In the genomic region with DNA sequence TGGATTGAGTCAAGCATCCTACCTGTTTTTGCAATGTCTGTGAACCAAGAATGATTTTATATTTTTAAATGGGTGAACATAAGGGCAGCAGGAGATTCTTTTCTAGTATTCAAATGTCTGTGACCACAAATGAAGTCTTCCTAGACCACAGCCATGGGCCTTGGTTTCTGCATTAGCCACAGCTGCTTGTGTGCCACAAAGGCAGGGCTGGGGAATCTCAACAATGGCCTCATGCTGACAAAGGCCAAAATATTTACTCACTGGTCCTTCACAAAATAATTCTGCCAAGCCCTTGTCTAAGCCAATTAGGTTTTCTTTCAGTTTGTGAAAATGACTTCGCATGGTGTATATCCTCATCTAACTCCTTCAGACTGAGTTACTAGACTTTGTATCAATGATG, we compare ENCODE assay signal across 28 mouse cellular contexts.
"Had no signal": no experiment of that assay in that cellular context is flagged by ENCODE, and none has a peak within 500 bp of the region (broad histone marks: within the 10 kb centered on the region; RNA-seq: fewer than 3 reads in every experiment).

No protein-coding gene starts in this region.

- H3K4me2 ChIP-seq: heart, embryonic 12.5 days; hindbrain, embryonic 12.5 days; hindbrain, embryonic 14.5 days; intestine, embryonic 15.5 days; limb, embryonic 12.5 days; liver, embryonic 11.5 days; liver, embryonic 13.5 days; liver, embryonic 15.5 days had no signal

- H3K27me3 ChIP-seq: heart, embryonic 12.5 days; hindbrain, embryonic 12.5 days; intestine, embryonic 15.5 days; liver, embryonic 13.5 days; liver, embryonic 15.5 days had no signal

- H3K9me3 ChIP-seq: heart, embryonic 10.5 days; heart, embryonic 12.5 days; hindbrain, embryonic 10.5 days; hindbrain, embryonic 12.5 days; intestine, embryonic 15.5 days; limb, embryonic 10.5 days; limb, embryonic 12.5 days; liver, embryonic 13.5 days; liver, embryonic 15.5 days had no signal

- H3K4me3 ChIP-seq: gastrocnemius, adult 2 months; heart, embryonic 10.5 days; heart, embryonic 12.5 days; hindbrain, embryonic 10.5 days; hindbrain, embryonic 12.5 days; intestine, embryonic 15.5 days; limb, embryonic 10.5 days; limb, embryonic 12.5 days; liver, embryonic 13.5 days; liver, embryonic 15.5 days had no signal

- H3K36me3 ChIP-seq: heart, embryonic 10.5 days; heart, embryonic 12.5 days; hindbrain, embryonic 10.5 days; hindbrain, embryonic 12.5 days; intestine, embryonic 15.5 days; limb, embryonic 10.5 days; limb, embryonic 12.5 days; liver, embryonic 13.5 days; liver, embryonic 15.5 days had no signal

- DNase-seq: gastrocnemius, adult 2 months; gastrocnemius, postnatal 10 days; gastrocnemius, postnatal 25 days; heart, adult 18-20 months; heart, postnatal 10 days; heart, postnatal 4 days; kidney, adult 18-20 months; kidney, adult 8-10 months; kidney, postnatal 14 days; kidney, postnatal 36 days; layer of hippocampus, adult 9-11 months; layer of hippocampus, postnatal 36 days; liver; liver, embryonic 13.5 days had no signal

- H3K27ac ChIP-seq: gastrocnemius, adult 2 months; heart, embryonic 10.5 days; hindbrain, embryonic 10.5 days; hindbrain, embryonic 12.5 days; hindbrain, embryonic 14.5 days; intestine, embryonic 15.5 days; kidney, postnatal 0 days; limb, embryonic 10.5 days; limb, embryonic 12.5 days; liver, embryonic 13.5 days; liver, embryonic 15.5 days had no signal

- ATAC-seq: hindbrain, embryonic 16.5 days; inflammation-experienced regulatory T-cells, adult 6 months; intestine, embryonic 15.5 days; intestine, postnatal 0 days had no signal

- H3K4me1 ChIP-seq: heart, embryonic 10.5 days; heart, embryonic 12.5 days; hindbrain, embryonic 10.5 days; hindbrain, embryonic 12.5 days; intestine, embryonic 15.5 days; liver, embryonic 13.5 days; liver, embryonic 15.5 days had no signal

- H3K9ac ChIP-seq: heart, embryonic 12.5 days; hindbrain, embryonic 12.5 days; hindbrain, embryonic 14.5 days; intestine, embryonic 15.5 days; limb, embryonic 12.5 days; liver, embryonic 13.5 days; liver, embryonic 15.5 days had no signal
